Mouse (Mus musculus) ovary, adult 2 months (tissue): Measurements from ENCODE around the gene Prl2a1. TPM values are rescaled to one million over a fixed set of nuclear protein-coding genes. Genes with fewer than 3 reads are reported as not detected.

Experiments used
- polyA plus RNA-seq: library from polyadenylated mRNA; depleted of rRNA; stranded (reverse); fragments of >200 nt; gene quantifications from 2 replicates; pipeline ENCODE4 v1.2.3, GENCODE M21; 2012; rRNA removed

Gene Prl2a1
- polyA plus RNA-seq, result not detected in 2 replicates

DNA sequence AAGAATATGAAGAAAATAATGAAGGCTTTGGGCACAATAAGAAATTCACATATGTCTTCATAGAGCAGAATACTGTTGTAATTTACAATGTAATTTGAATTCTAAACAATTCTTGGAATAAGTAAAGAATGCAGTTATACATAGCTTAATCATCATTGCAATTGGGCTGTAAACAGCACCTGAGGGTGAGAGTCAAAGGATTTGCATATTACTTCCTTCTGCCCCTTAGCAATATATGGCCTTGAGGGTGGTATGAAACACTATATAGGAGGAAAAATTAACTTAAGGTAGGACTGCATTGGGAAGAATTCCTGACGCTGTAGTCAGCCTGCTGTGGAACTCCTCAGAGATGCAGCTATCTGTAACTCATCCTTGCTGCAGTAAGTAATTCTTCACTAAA, at the start of gene Prl2a1:
TSS of gene Prl2a1 (plus strand) at position 301 of the 400 bp plus-strand sequence.

DNA sequence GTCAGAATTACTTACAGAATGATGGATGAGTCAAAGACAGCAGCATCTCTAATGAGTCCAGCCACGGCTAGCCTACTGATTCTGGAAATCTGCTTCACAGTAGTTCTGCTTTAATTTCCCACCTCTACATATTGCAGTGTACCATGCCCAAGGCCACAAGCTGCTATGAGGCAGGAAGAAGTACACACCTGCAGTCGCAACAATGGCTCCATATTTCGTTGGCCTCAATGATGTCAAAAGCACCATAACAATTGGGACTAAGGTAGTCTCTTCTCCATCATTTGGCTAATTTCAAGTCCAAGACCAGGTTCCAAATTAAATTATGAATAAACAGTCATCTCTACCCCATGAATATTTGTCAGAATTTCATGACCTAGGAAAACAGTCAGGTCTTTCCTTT, 20.8 kb upstream of the Prl2a1 start, which contains the start of gene Prl7c1:
TSS of gene Prl7c1 (minus strand) at position 101 of the 400 bp plus-strand sequence.

DNA sequence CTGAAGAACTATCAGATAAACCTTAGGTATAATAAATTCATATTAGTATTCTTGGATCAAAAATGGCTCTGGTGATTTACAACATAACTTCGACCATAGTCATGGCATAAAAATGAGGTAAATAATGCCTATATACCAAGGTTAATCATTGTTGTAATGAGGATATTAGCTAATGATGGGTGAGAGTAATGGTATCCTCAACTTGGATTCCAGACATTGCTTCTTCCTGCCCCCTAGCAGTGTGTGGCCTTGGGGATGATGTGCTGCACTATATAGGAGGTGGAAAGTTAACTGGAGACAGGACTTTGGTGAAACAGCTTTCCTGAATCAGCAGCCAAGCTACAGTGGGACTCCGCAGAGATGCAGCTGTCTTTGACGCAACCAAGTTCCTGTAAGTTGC, 47.6 kb downstream of the Prl2a1 start, which contains the start of gene Prl2c1:
TSS of gene Prl2c1 (plus strand) at position 301 of the 400 bp plus-strand sequence.

Other genes with a start within 250 kb of the Prl2a1 start
- gene Prl8a9, start 237.0 kb upstream of the Prl2a1 start, polyA plus RNA-seq, result not detected in 2 replicates
- not detected in 2 replicates for gene Prl8a1, start 219.5 kb upstream of the Prl2a1 start, polyA plus RNA-seq
- not detected in 2 replicates for gene Prl7b1, start 191.1 kb upstream of the Prl2a1 start, polyA plus RNA-seq
- not detected in 2 replicates for gene Prl7a1, start 159.2 kb upstream of the Prl2a1 start, polyA plus RNA-seq
- not detected in 2 replicates for gene Prl7a2, start 133.6 kb upstream of the Prl2a1 start, polyA plus RNA-seq
- not detected in 2 replicates for gene Prl7d1, start 84.9 kb upstream of the Prl2a1 start, polyA plus RNA-seq
- gene Prl7c1, start 20.9 kb upstream of the Prl2a1 start, polyA plus RNA-seq, result not detected in 2 replicates
- not detected in 2 replicates for gene Prl2c1, start 47.7 kb downstream of the Prl2a1 start, polyA plus RNA-seq
- gene Prl4a1, start 214.6 kb downstream of the Prl2a1 start, polyA plus RNA-seq, result not detected in 2 replicates